Mouse (Mus musculus): ENCODE results near the gene Slc26a1.
"Not testable (repeated sequence)": the region's sequence is repeated elsewhere in the genome, so short reads cannot be mapped to it uniquely, and the experiment has no call there.

Gene Slc26a1

GRCm38 (mm10) chr5:108655891-108656650, 19.3 kb downstream of the Slc26a1 start:
- DNase-seq (ENCODE audit: low spot score), result no peak

- no peak for DNase-seq (ENCODE audit: low spot score)
These were observed 20.0 kb downstream of the Slc26a1 start for GRCm38 (mm10) chr5:108655381-108655780.

- DNase-seq (ENCODE audit: low spot score), result no peak
These were observed 20.9 kb downstream of the Slc26a1 start for GRCm38 (mm10) chr5:108654444-108654990.

GRCm38 (mm10) chr5:108653341-108653740, 22.0 kb downstream of the Slc26a1 start:
- DNase-seq (ENCODE audit: low spot score), result no peak

DNA sequence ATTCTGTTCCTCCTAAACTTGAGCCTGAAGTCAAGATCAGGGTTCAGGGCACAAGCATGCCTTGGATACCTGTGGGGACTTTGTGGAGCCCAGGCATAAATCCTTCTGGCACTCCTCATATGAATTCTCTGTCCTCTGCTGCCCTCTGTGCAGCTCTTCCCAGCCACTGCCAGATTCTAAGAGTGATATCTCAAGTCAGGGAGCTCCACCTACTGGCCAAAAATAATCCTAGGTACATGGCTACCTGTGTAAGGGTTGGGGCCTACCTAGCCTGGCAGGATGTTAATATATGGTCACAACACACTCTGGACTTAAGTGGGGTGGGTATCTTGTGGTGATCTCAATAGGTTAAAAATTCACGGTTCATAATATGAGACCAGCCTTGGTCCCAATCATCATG, 23.5 kb downstream of the Slc26a1 start:
- DNase-seq (ENCODE audit: low spot score), result peak; percentile 21

DNA sequence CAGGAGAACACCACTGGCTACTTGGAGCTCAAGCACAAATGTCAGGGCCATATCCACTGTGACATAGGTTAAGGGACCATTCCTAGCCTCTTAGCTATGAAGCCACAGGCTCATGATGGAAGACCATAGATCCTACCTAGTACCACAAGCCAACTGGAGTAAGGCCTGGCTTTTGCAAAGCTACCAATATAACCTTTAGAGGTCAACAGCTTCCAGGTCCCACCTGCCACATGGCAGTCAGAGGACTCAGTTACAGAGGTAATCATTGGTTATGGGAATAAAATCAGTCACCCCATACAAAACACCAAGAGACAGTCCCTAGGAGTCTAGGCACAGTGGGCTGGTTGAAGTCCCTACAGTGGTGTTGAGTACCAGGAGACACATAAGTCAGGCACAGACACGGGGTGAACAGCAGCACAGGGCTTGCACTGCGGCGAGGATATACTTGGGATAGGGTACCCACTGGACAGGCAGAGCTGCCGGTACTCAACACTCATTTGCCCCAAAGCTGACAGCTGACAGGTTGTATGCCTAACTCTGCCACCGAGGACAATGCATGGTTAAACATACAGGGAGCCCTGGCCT, 24.1 kb downstream of the Slc26a1 start:
- no peak for DNase-seq (ENCODE audit: low spot score)

GRCm38 (mm10) chr5:108650341-108650740, 25.0 kb downstream of the Slc26a1 start:
- DNase-seq (ENCODE audit: low spot score), result no peak

DNA sequence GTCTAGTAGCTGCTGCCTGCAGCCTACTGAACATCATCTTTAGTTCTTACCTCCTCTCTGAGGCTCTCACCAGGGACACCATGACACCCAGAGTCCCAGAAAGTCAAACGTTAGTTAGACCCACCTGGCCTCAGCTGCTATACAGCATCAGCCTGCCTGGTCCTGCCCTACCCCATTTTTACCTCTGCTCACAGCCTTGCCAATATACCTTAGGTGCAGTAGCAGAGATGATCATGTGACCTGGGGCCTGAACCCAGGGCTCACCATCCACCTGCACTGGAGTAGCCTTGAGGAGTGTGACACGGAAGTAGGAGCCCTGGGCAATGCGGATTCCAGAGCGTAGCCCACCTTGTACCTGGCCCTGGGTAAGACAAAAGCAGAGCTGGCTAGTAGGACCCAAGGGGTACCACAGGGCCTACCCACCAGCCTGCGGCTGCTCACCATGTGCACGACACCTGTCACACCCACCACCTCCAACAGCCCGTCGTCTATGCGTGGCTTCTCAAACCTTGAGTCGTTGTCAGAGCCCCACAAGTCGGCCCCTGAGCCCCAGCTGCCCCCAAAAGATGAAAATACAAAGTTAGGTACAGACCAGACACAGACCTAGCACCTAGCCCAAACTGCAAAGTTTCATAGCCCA, 26.3 kb downstream of the Slc26a1 start:
- no peak for DNase-seq (ENCODE audit: low spot score)

GRCm38 (mm10) chr5:108647820-108648465, 27.4 kb downstream of the Slc26a1 start:
- DNase-seq (ENCODE audit: low spot score), result no peak

- no peak for DNase-seq (ENCODE audit: low spot score)
These were observed 28.1 kb downstream of the Slc26a1 start for GRCm38 (mm10) chr5:108647311-108647710.

DNA sequence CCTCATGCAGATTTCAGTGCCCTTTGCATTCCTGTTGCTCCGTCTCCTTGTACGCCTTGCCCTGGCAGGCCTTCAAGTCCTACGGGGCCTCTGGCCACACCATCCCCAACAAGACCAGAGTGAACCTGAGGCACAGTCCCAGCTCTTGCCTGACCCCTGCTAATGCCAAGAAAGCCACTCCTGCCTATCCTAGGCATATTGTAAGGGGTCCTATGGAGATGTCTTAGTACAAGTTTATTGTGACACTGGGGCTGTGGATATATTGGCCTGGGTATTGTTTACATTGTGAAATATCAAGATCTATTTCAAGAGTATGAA, 29.1 kb downstream of the Slc26a1 start:
- no peak for DNase-seq (ENCODE audit: low spot score)

GRCm38 (mm10) chr5:108645651-108646342, 29.6 kb downstream of the Slc26a1 start:
- no peak for DNase-seq (ENCODE audit: low spot score)

- no peak for DNase-seq (ENCODE audit: low spot score)
These were observed 31.7 kb downstream of the Slc26a1 start for GRCm38 (mm10) chr5:108643674-108644073.

GRCm38 (mm10) chr5:108636172-108636571, 39.2 kb downstream of the Slc26a1 start:
- DNase-seq (ENCODE audit: low spot score), result no peak

DNA sequence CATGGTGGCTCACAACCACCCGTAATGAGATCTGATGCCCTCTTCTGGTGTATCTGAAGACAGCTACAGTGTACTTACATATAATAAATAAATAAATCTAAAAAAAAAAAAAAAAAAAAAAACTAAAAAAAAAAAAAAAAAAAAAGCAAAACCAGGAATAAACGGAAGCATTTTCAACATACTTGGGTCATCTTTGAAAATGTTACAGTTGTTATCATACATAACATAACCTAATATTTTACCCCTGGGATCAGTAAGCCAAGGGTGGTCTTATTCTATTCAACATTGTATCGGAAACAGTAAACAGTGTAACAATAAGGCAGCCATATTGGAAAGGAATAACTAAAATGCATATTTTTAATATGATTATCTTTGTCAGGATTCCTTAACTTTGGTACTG, 41.3 kb downstream of the Slc26a1 start:
- not testable (repeated sequence) for DNase-seq (ENCODE audit: low spot score)

DNA sequence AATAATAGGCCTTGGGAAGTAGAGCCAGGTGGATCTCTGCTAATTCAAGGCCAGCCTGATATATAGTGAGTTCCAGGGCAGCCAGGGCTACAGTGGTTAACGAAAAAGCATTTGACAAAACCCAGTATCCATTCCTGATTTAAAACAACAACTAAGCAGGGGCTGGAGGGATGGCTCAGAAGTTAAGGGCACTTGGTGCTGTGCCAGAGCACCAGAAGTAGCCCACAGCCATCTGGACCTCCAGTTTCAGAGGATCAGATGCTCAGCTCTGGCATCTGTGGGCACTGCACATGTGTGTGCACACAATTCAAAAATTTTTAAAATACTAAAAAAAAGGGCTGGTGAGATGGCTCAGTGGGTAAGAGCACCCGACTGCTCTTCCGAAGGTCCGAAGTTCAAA, 41.7 kb downstream of the Slc26a1 start:
- no peak for DNase-seq (ENCODE audit: low spot score)

GRCm38 (mm10) chr5:108629634-108630483, 45.5 kb downstream of the Slc26a1 start, which contains the start of the genes Gak and Tmem175:
TSS of gene Gak (minus strand) at chr5:108629755.
TSS of gene Tmem175 (plus strand) at chr5:108629770.
- DNase-seq (ENCODE audit: low spot score), result peak; percentile 88

- peak; percentile 14 for DNase-seq (ENCODE audit: low spot score)
These were observed 46.3 kb downstream of the Slc26a1 start for GRCm38 (mm10) chr5:108628891-108629633.

- DNase-seq (ENCODE audit: low spot score), result no peak
These were observed 49.2 kb downstream of the Slc26a1 start for GRCm38 (mm10) chr5:108626050-108626660.

DNA sequence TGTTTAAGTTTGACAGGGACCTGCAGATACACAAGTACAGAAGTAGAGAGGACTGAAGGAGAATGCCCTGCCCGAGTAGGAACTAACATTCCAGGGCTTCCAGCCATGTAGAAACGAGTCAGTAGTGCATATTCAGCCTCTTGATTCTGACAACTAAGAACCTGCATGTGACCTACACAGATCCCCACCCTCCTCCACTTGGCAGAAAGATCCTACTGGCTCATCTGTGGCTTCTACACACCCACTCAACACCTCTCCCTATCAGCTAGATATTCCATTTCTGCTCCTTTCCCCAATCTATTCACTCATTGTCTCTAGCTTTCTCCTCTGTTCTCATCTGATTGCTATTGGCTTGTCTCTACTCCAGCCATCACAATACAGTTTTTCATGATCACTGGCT, 53.5 kb downstream of the Slc26a1 start:
- DNase-seq (ENCODE audit: low spot score), result no peak
